Mouse (Mus musculus): ENCODE data around the gene Armc12. TPM values are rescaled to one million over a fixed set of nuclear protein-coding genes. Genes with fewer than 3 reads are reported as not detected.
"Not testable (repeated sequence)": the region's sequence is repeated elsewhere in the genome, so short reads cannot be mapped to it uniquely, and the experiment has no call there.

Armc12 gene
- polyA plus RNA-seq, 1 experiment from 2014 or later, result not detected

- in situ Hi-C loops (cut with MboI; ENCODE audit: low pct_unique_long_range_greater_than_20kb), result loop anchor here (25.0 kb wide), 1 partner anchor 320 kb away; the partner anchor contains the start of gene Def6
- ATAC-seq (no peak), DNase-seq (ENCODE audit: low read depth, low spot score) (no peak)
- CTCF ChIA-PET, result interaction anchor here (1.4 kb wide), 1 partner anchor 125 kb away, joined by 3 read pairs; no protein-coding TSS in a partner anchor
- no peak for TF ChIP-seq CTCF (IDR thresholded peaks at IDR 0.05)
- POLR2A ChIA-PET, result no interaction called here
- H3K27me3 ChIP-seq, result no peaks in the 10 kb centered on the region
Observed at GRCm38 (mm10) chr17:28532557-28532956, 2.0 kb downstream of the Armc12 start.

- ATAC-seq, result no peak
- H3K27me3 ChIP-seq, result no peaks in the 10 kb centered on the region
- ChIA-PET CTCF (no interaction called here), POLR2A (no interaction called here)
- no peak for TF ChIP-seq CTCF (IDR thresholded peaks at IDR 0.05)
- no peak for DNase-seq (ENCODE audit: low read depth, low spot score)
- in situ Hi-C loops (cut with MboI; ENCODE audit: low pct_unique_long_range_greater_than_20kb), result loop anchor here (25.0 kb wide), 1 partner anchor 321 kb away; the partner anchor contains the start of gene Def6
Observed at GRCm38 (mm10) chr17:28533327-28533726, 2.7 kb downstream of the Armc12 start.

- POLR2A ChIA-PET, result no interaction called here
Observed at GRCm38 (mm10) chr17:28537881-28538280, 7.3 kb downstream of the Armc12 start.

GRCm38 (mm10) chr17:28546925-28547324, 16.3 kb downstream of the Armc12 start:
- no peak for DNase-seq (ENCODE audit: low read depth, low spot score)
- ChIA-PET POLR2A (interaction anchor here (0.5 kb wide), 1 partner anchor 24 kb away, joined by 3 read pairs; no protein-coding TSS in a partner anchor), CTCF (no interaction called here)
- in situ Hi-C loops (cut with MboI; ENCODE audit: low pct_unique_long_range_greater_than_20kb), result loop anchor here (25.0 kb wide), 1 partner anchor 335 kb away; the partner anchor contains the start of gene Def6
- peaks cover 7% of the 10 kb centered on the region for H3K27me3 ChIP-seq
- ATAC-seq, result no peak
- no peak for TF ChIP-seq CTCF (IDR thresholded peaks at IDR 0.05)

More at GRCm38 (mm10) chr17:28537881-28538280, 7.3 kb downstream of the Armc12 start:
- no peaks in the 10 kb centered on the region for H3K27me3 ChIP-seq
- no peak for TF ChIP-seq CTCF (IDR thresholded peaks at IDR 0.05)
- DNase-seq (ENCODE audit: low read depth, low spot score) (no peak), ATAC-seq (no peak)
- in situ Hi-C loops (cut with MboI; ENCODE audit: low pct_unique_long_range_greater_than_20kb), result loop anchor here (25.0 kb wide), 1 partner anchor 326 kb away; the partner anchor contains the start of gene Def6
- CTCF ChIA-PET, result interaction anchor here (2.2 kb wide), 1 partner anchor 10 kb away, joined by 6 read pairs; no protein-coding TSS in a partner anchor

- no peak for DNase-seq (ENCODE audit: low read depth, low spot score)
- in situ Hi-C loops (cut with MboI; ENCODE audit: low pct_unique_long_range_greater_than_20kb), result loop anchor here (25.0 kb wide), 1 partner anchor 336 kb away; the partner anchor contains the start of gene Def6
- no peak for ATAC-seq
- no peak for TF ChIP-seq CTCF (IDR thresholded peaks at IDR 0.05)
- ChIA-PET POLR2A (no interaction called here), CTCF (interaction anchor here (0.8 kb wide), 1 partner anchor 136 kb away, joined by 3 read pairs; no protein-coding TSS in a partner anchor)
- peaks cover 7% of the 10 kb centered on the region for H3K27me3 ChIP-seq
Observed at GRCm38 (mm10) chr17:28548550-28548949, 17.9 kb downstream of the Armc12 start.

GRCm38 (mm10) chr17:28549111-28549510, 18.5 kb downstream of the Armc12 start, which contains the start of gene Clpsl2:
Gene Clpsl2, plus strand, starts transcription at chr17:28549411.
- POLR2A ChIA-PET, result no interaction called here
- in situ Hi-C loops (cut with MboI; ENCODE audit: low pct_unique_long_range_greater_than_20kb), result loop anchor here (25.0 kb wide), 1 partner anchor 337 kb away; the partner anchor contains the start of gene Def6
- peaks cover 7% of the 10 kb centered on the region for H3K27me3 ChIP-seq
- no peak for TF ChIP-seq CTCF (IDR thresholded peaks at IDR 0.05)
- CTCF ChIA-PET, result interaction anchor here (0.8 kb wide), 1 partner anchor 136 kb away, joined by 3 read pairs; no protein-coding TSS in a partner anchor
- no peak for DNase-seq (ENCODE audit: low read depth, low spot score)
- no peak for ATAC-seq

- in situ Hi-C loops (cut with MboI; ENCODE audit: low pct_unique_long_range_greater_than_20kb), result no loop called here
- H3K27me3 ChIP-seq, result peaks cover 12% of the 10 kb centered on the region
- DNase-seq (ENCODE audit: low read depth, low spot score) (peak; percentile 7), ATAC-seq (peak; percentile 41)
- TF ChIP-seq CTCF (IDR thresholded peaks at IDR 0.05), result peak; percentile 91
- ChIA-PET CTCF (interaction anchor here (0.6 kb wide), 1 partner anchor 147 kb away, joined by 3 read pairs; no protein-coding TSS in a partner anchor), POLR2A (no interaction called here)
Observed at GRCm38 (mm10) chr17:28553040-28553793, 22.6 kb downstream of the Armc12 start.

GRCm38 (mm10) chr17:28554021-28554420, 23.4 kb downstream of the Armc12 start:
- ATAC-seq; in situ Hi-C loops (cut with MboI; ENCODE audit: low pct_unique_long_range_greater_than_20kb); POLR2A ChIA-PET; CTCF ChIA-PET; DNase-seq (ENCODE audit: low read depth, low spot score): not testable (repeated sequence)
- H3K27me3 ChIP-seq, result peaks cover 12% of the 10 kb centered on the region

GRCm38 (mm10) chr17:28556635-28557396, 26.2 kb downstream of the Armc12 start:
- in situ Hi-C loops (cut with MboI; ENCODE audit: low pct_unique_long_range_greater_than_20kb), result no loop called here
- TF ChIP-seq CTCF (IDR thresholded peaks at IDR 0.05), result no peak
- ATAC-seq (no peak), DNase-seq (ENCODE audit: low read depth, low spot score) (no peak)
- peaks cover 4% of the 10 kb centered on the region for H3K27me3 ChIP-seq
- ChIA-PET CTCF (no interaction called here), POLR2A (no interaction called here)

- in situ Hi-C loops (cut with MboI; ENCODE audit: low pct_unique_long_range_greater_than_20kb), result no loop called here
- POLR2A ChIA-PET, result no interaction called here
- H3K27me3 ChIP-seq, result peaks cover 4% of the 10 kb centered on the region
- ATAC-seq (no peak), DNase-seq (ENCODE audit: low read depth, low spot score) (no peak)
- no peak for TF ChIP-seq CTCF (IDR thresholded peaks at IDR 0.05)
- CTCF ChIA-PET, result interaction anchor here (0.5 kb wide), 1 partner anchor 138 kb away, joined by 3 read pairs; no protein-coding TSS in a partner anchor
Observed at GRCm38 (mm10) chr17:28557772-28558171, 27.2 kb downstream of the Armc12 start.
